Mouse (Mus musculus): Measurements from ENCODE around the gene Ggct.
A peak's percentile ranks its signal among the peaks of the same experiment; 100 is the strongest.

The Ggct gene

DNA sequence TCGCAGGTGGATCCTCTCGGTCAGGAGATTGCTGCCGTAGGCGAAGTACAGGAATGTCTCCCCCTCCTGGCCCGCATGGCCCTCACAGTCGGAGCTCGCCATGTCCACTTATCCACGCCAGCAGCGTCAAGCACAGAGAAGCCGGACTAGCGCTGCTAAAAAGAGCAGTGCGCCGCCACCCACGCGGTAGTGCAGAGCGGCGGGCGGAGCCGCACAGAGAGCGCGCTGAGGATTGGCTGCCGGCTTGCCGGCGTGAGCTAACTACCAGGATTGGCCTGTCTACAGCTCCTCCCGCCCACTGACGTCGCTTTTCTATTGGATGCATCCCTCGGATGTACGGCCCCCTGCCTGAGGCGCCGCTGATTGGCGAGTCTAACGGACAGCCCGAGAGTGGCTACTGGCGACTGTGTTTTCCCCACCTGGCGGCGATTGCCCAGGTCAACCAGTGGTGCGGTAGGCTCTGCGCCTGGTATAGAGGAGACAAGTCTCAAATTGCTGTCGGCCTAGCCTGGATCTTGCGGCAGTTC is at the start of gene Ggct:
TSS of gene Ggct (minus strand) at position 217 of the 527 bp plus-strand sequence.
- DNase-seq (ENCODE audit: low read depth, low spot score): peak; percentile 97
- H3K27me3 ChIP-seq (ENCODE audit: control insufficient read depth, insufficient read depth, low read length, poor library complexity, severe bottlenecking): no peaks in the 10 kb centered on the region
- H3K36me3 ChIP-seq (ENCODE audit: control insufficient read depth, insufficient read depth, low read length, poor library complexity, severe bottlenecking): no peaks in the 10 kb centered on the region; the same call in 1 of the 2 replicates

DNA sequence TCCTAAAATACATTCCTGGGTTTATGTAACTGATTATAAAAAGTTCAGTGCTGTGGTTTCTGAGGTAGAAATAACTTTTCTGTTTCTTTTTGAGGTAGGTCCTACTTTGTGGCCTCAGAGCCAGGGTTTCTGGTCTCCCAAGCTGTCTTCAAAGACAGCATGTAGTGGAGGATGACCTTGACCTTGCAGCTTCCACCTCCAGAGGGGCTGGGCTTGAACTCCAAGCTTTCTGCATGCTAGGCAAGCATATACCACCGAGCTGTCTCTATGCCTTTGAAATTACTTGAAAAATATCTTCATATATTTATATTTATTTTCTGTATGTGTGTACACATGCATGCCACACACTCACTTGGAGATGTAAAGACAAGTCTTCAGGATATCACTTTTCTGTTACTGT is 47.3 kb upstream of the Ggct start:
- Histone ChIP-seq H3K27me3 (ENCODE audit: control insufficient read depth, insufficient read depth, low read length, poor library complexity, severe bottlenecking) (no peaks in the 10 kb centered on the region), H3K36me3 (ENCODE audit: control insufficient read depth, insufficient read depth, low read length, poor library complexity, severe bottlenecking) (no peaks in the 10 kb centered on the region)
- DNase-seq (ENCODE audit: low read depth, low spot score): no peak

DNA sequence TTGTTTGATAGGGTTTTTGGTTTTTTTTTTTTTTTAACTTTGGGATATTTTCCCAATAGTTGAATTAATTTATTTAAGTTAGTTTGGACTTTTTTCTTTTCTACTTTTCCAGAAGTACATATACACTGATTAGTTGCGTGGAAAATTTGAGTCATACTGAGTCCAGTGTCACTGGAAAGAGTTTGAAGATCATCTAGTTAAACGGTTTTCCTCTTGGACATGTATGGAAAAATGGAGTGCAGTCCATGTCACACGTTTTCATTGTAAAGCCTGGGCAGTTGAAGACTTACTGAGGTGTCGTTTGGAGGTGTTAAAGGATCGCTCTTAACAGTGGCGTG is 46.7 kb upstream of the Ggct start:
- no peak for DNase-seq (ENCODE audit: low read depth, low spot score)
- Histone ChIP-seq H3K36me3 (ENCODE audit: control insufficient read depth, insufficient read depth, low read length, poor library complexity, severe bottlenecking) (no peaks in the 10 kb centered on the region), H3K27me3 (ENCODE audit: control insufficient read depth, insufficient read depth, low read length, poor library complexity, severe bottlenecking) (no peaks in the 10 kb centered on the region)

- Histone ChIP-seq H3K27me3 (ENCODE audit: control insufficient read depth, insufficient read depth, low read length, poor library complexity, severe bottlenecking) (no peaks in the 10 kb centered on the region), H3K36me3 (ENCODE audit: control insufficient read depth, insufficient read depth, low read length, poor library complexity, severe bottlenecking) (no peaks in the 10 kb centered on the region)
- no peak for DNase-seq (ENCODE audit: low read depth, low spot score)
Measured at GRCm38 (mm10) chr6:55038671-55039445, 46.1 kb upstream of the Ggct start.

GRCm38 (mm10) chr6:55037799-55038670 is 45.3 kb upstream of the Ggct start, which contains the start of gene Gars:
Gars (plus strand) TSS chr6:55038007.
- Histone ChIP-seq H3K27me3 (ENCODE audit: control insufficient read depth, insufficient read depth, low read length, poor library complexity, severe bottlenecking) (no peaks in the 10 kb centered on the region), H3K36me3 (ENCODE audit: control insufficient read depth, insufficient read depth, low read length, poor library complexity, severe bottlenecking) (no peaks in the 10 kb centered on the region)
- DNase-seq (ENCODE audit: low read depth, low spot score): peak; percentile 93

DNA sequence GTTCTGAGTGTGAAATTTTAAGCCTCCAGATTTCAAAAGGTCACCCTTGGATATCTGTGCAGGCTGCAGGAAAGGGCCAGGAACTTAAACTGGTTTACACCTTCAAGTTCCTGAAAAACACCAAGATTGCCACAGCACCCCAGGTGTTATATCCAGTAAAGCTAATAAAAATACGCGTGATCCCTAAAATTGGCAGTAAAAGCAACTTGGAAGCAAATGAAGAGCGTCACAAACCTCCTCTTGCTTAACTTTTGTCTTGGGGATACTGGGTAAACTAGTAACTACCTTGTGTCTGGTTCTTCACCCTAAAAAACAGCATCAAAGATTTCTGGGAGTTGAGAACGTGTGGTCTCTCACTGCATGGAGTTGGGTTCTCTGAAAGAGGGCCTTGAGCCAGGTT is 44.0 kb upstream of the Ggct start:
- DNase-seq (ENCODE audit: low read depth, low spot score): no peak
- Histone ChIP-seq H3K36me3 (ENCODE audit: control insufficient read depth, insufficient read depth, low read length, poor library complexity, severe bottlenecking) (no peaks in the 10 kb centered on the region), H3K27me3 (ENCODE audit: control insufficient read depth, insufficient read depth, low read length, poor library complexity, severe bottlenecking) (no peaks in the 10 kb centered on the region)

DNA sequence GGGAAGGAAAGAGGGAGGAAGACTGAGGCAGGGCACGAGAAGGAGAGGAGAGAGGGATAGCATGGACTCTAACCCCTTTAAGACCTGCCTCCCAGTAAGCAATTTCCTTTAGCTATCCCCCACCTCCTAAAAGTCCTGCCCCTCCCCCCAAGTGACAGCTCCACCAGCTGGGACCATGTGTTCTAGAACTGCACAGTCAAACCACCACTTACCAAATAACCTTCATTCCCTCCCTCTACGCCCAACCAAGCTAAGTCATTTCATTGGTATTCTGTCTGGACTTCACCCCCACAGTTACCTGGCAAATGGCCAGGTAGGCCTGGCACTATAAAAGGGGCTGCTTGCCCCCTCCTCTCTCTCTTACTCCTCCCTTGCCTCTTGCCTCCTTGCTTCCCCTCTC is 34.9 kb upstream of the Ggct start:
- DNase-seq (ENCODE audit: low read depth, low spot score): no peak
- Histone ChIP-seq H3K36me3 (ENCODE audit: control insufficient read depth, insufficient read depth, low read length, poor library complexity, severe bottlenecking) (no peaks in the 10 kb centered on the region), H3K27me3 (ENCODE audit: control insufficient read depth, insufficient read depth, low read length, poor library complexity, severe bottlenecking) (no peaks in the 10 kb centered on the region)

GRCm38 (mm10) chr6:55021806-55022205 is 29.1 kb upstream of the Ggct start:
- Histone ChIP-seq H3K27me3 (ENCODE audit: control insufficient read depth, insufficient read depth, low read length, poor library complexity, severe bottlenecking) (no peaks in the 10 kb centered on the region), H3K36me3 (ENCODE audit: control insufficient read depth, insufficient read depth, low read length, poor library complexity, severe bottlenecking) (no peaks in the 10 kb centered on the region)
- no peak for DNase-seq (ENCODE audit: low read depth, low spot score)

- DNase-seq (ENCODE audit: low read depth, low spot score): no peak
- no peaks in the 10 kb centered on the region for H3K36me3 ChIP-seq (ENCODE audit: control insufficient read depth, insufficient read depth, low read length, poor library complexity, severe bottlenecking)
Measured at GRCm38 (mm10) chr6:55018417-55018816, 25.7 kb upstream of the Ggct start.

GRCm38 (mm10) chr6:55016710-55017583 is 24.2 kb upstream of the Ggct start:
- Histone ChIP-seq H3K36me3 (ENCODE audit: control insufficient read depth, insufficient read depth, low read length, poor library complexity, severe bottlenecking) (no peaks in the 10 kb centered on the region), H3K27me3 (ENCODE audit: control insufficient read depth, insufficient read depth, low read length, poor library complexity, severe bottlenecking) (no peaks in the 10 kb centered on the region)
- DNase-seq (ENCODE audit: low read depth, low spot score): peak; percentile 76

More at GRCm38 (mm10) chr6:55018417-55018816, 25.7 kb upstream of the Ggct start:
- no peaks in the 10 kb centered on the region for H3K27me3 ChIP-seq (ENCODE audit: control insufficient read depth, insufficient read depth, low read length, poor library complexity, severe bottlenecking)

GRCm38 (mm10) chr6:55016236-55016635 is 23.5 kb upstream of the Ggct start:
- Histone ChIP-seq H3K27me3 (ENCODE audit: control insufficient read depth, insufficient read depth, low read length, poor library complexity, severe bottlenecking) (no peaks in the 10 kb centered on the region), H3K36me3 (ENCODE audit: control insufficient read depth, insufficient read depth, low read length, poor library complexity, severe bottlenecking) (no peaks in the 10 kb centered on the region)
- DNase-seq (ENCODE audit: low read depth, low spot score): peak; percentile 69

DNA sequence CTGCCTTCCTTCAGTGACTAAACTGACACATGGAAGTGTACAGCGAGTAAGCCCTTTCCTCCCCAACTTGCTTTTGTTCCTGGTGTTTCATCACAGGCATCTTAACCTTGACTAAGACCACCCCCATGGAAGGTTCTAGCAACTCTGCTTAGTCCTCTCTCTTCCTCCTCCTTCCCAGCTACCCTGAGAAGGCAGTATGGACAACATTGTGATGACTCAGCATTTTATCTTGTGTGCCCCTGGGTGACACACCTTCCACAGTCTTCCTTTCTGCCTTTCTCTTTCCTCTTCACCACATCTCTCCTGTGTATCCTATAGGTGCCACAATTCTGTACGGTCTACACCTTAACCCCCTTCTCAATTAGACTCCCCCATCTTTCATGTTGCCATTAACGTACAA is 21.4 kb upstream of the Ggct start:
- H3K27me3 ChIP-seq (ENCODE audit: control insufficient read depth, insufficient read depth, low read length, poor library complexity, severe bottlenecking): no peaks in the 10 kb centered on the region
- H3K36me3 ChIP-seq (ENCODE audit: control insufficient read depth, insufficient read depth, low read length, poor library complexity, severe bottlenecking): no peaks in the 10 kb centered on the region
- DNase-seq (ENCODE audit: low read depth, low spot score): no peak

GRCm38 (mm10) chr6:55012516-55012915 is 19.8 kb upstream of the Ggct start:
- H3K27me3 ChIP-seq (ENCODE audit: control insufficient read depth, insufficient read depth, low read length, poor library complexity, severe bottlenecking): no peaks in the 10 kb centered on the region
- no peaks in the 10 kb centered on the region for H3K36me3 ChIP-seq (ENCODE audit: control insufficient read depth, insufficient read depth, low read length, poor library complexity, severe bottlenecking)
- no peak for DNase-seq (ENCODE audit: low read depth, low spot score)

DNA sequence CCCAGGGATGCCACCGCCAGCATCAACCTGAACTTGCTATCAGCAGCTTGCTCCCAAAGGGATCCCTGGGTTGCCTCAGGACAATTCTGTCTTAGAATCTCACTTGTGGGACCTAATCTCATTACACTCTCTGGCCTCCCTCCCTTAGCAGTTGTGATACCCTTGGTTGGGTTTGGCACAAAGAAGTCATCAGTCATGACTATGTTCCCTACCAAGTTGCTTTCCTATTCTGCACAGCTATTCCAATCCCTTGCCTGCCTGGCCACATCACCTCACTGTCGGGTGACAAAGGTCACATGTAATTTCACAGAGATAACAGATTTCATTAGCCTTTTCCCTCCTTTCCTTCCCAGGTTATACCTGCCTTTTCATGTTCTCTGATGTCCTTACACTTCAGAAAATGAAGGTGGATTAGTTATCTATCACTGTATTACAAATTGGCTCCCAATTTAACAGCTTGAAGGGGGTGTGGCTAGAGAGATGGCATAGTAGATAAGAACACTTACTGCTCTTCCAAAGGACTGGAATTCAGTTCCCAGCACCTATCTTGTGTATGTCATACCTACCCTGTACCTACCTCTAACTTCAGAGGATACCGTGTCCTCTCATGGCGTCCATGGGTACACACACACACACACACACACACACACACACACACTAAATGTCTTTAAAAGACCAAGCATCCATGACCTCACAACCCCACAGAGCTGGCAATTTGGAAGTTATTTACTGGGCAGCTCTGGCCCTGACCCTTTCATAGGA is 17.8 kb upstream of the Ggct start:
- Histone ChIP-seq H3K36me3 (ENCODE audit: control insufficient read depth, insufficient read depth, low read length, poor library complexity, severe bottlenecking) (no peaks in the 10 kb centered on the region), H3K27me3 (ENCODE audit: control insufficient read depth, insufficient read depth, low read length, poor library complexity, severe bottlenecking) (no peaks in the 10 kb centered on the region)
- DNase-seq (ENCODE audit: low read depth, low spot score): no peak
